9 mouse cellular contexts compared by ENCODE assay signal in genomic region chr15:80572291-80572690, GRCm38 (mm10). TPM values are rescaled to one million over a fixed set of nuclear protein-coding genes. Genes with fewer than 3 reads are reported as not detected.
A peak's percentile ranks its signal among the peaks of the same experiment; 100 is the strongest.
DNase-seq lines count a peak whose midpoint lies in the region; ATAC-seq and TF ChIP-seq lines count a peak whose summit lies in the region.
"Had no signal": no experiment of that assay in that cellular context is flagged by ENCODE, and none has a peak within 500 bp of the region (broad histone marks: within the 10 kb centered on the region; RNA-seq: fewer than 3 reads in every experiment).

Grap2 (plus strand) TSS chr15:80572594.

- H3K79me2 ChIP-seq in macrophage (ENCODE audit: inconsistent target): no peaks in the 10 kb centered on the region

- intact Hi-C loops in left cerebral cortex, postnatal 36 days (cut with DNase I): no loop called here
- intact Hi-C loops in left cerebral cortex, adult 2 months (cut with DNase I): no loop called here

- H3K4me1 ChIP-seq in heart, embryonic 15.5 days (replicated peaks): peaks cover under 1% of the 10 kb centered on the region; the same call in 1 of the 2 replicates

- 53% methylated on average over 12 of the region's 12 CpGs for whole genome bisulfite sequencing in heart, embryonic 15.5 days
- 16% methylated on average over 12 of the region's 12 CpGs for WGBS in macrophage (ENCODE audit: missing documents)

- TF ChIP-seq CTCF in left cerebral cortex, adult 2 months (IDR thresholded peaks at IDR 0.05): no peak

- H3K27me3 ChIP-seq in heart, embryonic 15.5 days: peaks cover 64% of the 10 kb centered on the region

- H3K9me3 ChIP-seq in heart, embryonic 15.5 days (replicated peaks): no peaks in the 10 kb centered on the region

- no peak for ATAC-seq in heart, embryonic 15.5 days (replicated peaks; ENCODE audit: insufficient number of reproducible peaks, insufficient read depth, low FRiP score, low read depth)

- H3K9ac ChIP-seq in heart, embryonic 15.5 days: no peak within 1 kb of the TSS

- H3K4me2 ChIP-seq in heart, embryonic 15.5 days: 0 out of 2 replicates have a peak within 1 kb of the TSS, but pooled peaks have one; percentile 0

- peak; percentile 35 for DNase-seq in adrenal gland, postnatal 14 days
- DNase-seq in adrenal gland, adult 8-10 months: no peak
- DNase-seq in thymus, postnatal 0 days (ENCODE audit: low spot score): peak; percentile 95
- no peak for DNase-seq in left cerebral cortex, postnatal 36 days (ENCODE audit: low spot score in 2 of 2)
- no peak for DNase-seq in left cerebral cortex, adult 2 months (ENCODE audit: extremely low spot score in 1 of 2, low spot score in 2 of 2)
- DNase-seq in frontal cortex, postnatal 25 days (ENCODE audit: low spot score in 2 of 2): no peak
- DNase-seq: gastrocnemius, postnatal 36 days had no signal

- H3K36me3 ChIP-seq in heart, embryonic 15.5 days: no peaks in the 10 kb centered on the region
- H3K36me3 ChIP-seq in macrophage (ENCODE audit: inconsistent target): no peaks in the 10 kb centered on the region

- peak within 1 kb of the TSS; percentile 35; the same call in 1 of the 2 replicates for H3K27ac ChIP-seq in heart, embryonic 15.5 days
- H3K27ac ChIP-seq in macrophage: peak within 1 kb of the TSS; percentile 29
- H3K27ac ChIP-seq in left cerebral cortex, adult 2 months: no peak within 1 kb of the TSS

- H3K4me3 ChIP-seq in heart, embryonic 15.5 days: peak within 1 kb of the TSS; percentile 25; the same call in 1 of the 2 replicates
- H3K4me3 ChIP-seq in macrophage (ENCODE audit: inconsistent target): peak within 1 kb of the TSS; percentile 4; the same call in 1 of the 2 replicates
- no peak within 1 kb of the TSS for H3K4me3 ChIP-seq in left cerebral cortex, adult 2 months

RNA-seq across cellular contexts. Expression of gene Grap2, which starts in this region (rescaled TPM):
- total RNA-seq in adrenal gland, postnatal 14 days (2021): 3.0 and 14.8 TPM in 2 replicates
- total RNA-seq in adrenal gland, adult 8-10 months (2022): 1 to 10 TPM in 3 of 4 experiments, under 1 TPM in 1; 0.66 to 1.7 (median 1.3) TPM
- polyA plus RNA-seq in heart, embryonic 15.5 days (2015; fragmentation: Nextera tagmentation; extraction: Ambion mirVana): 2.6 and 6.0 TPM in 2 replicates
- 1 to 10 TPM in 13 of 26 experiments, under 1 TPM in 10, not detected in 3; 0.16 to 2.2 (median 1.1) TPM for total RNA-seq in macrophage (2018; cell fraction: chromatin; rRNA removed)
- total RNA-seq in macrophage (2018; cell fraction: cytosol; rRNA removed): 1 to 10 TPM in 9 of 26 experiments, under 1 TPM in 17; 0.23 to 1.6 (median 0.93) TPM
- 1 to 10 TPM in 18 of 26 experiments, under 1 TPM in 8; 0.19 to 3.0 (median 1.2) TPM for total RNA-seq in macrophage (2018; cell fraction: nucleus; rRNA removed)
- 0.42 to 1.1 TPM (median 0.66 TPM) in 3 replicates for polyA plus RNA-seq in macrophage (2018)
- polyA plus RNA-seq in thymus, postnatal 0 days (2015; fragmentation: Nextera tagmentation; extraction: Ambion mirVana): 90.8 and 112 TPM in 2 replicates
- under 1 TPM; 0.35 to 0.50 TPM for total RNA-seq in left cerebral cortex, postnatal 36 days (2021)
- under 1 TPM; 0.44 to 0.66 TPM for total RNA-seq in left cerebral cortex, adult 2 months (2021)

Comparison
In these comparisons a context has a peak if more than half of its experiments do, and no peak if none do; other contexts are left out.
1. RNA of gene Grap2 (polyA plus RNA-seq): 90.8 to 112 TPM in thymus, postnatal 0 days; 2.6 to 6.0 TPM in heart, embryonic 15.5 days and 0.42 to 1.1 TPM in macrophage; every median in the first group is over 10 times any median in the second.
2. DNase-seq: peak in adrenal gland, postnatal 14 days (single experiment) and thymus, postnatal 0 days (single experiment); none in adrenal gland, adult 8-10 months (single experiment), left cerebral cortex, postnatal 36 days (0 of 2), left cerebral cortex, adult 2 months (0 of 2) and frontal cortex, postnatal 25 days (0 of 2).